In genomic region chr7:136631089-136631488, GRCm38 (mm10) we compare ENCODE assay signal across 8 mouse cellular contexts.
DNase-seq lines count a peak whose midpoint lies in the region; ATAC-seq and TF ChIP-seq lines count a peak whose summit lies in the region.

No protein-coding gene starts in this region.

- intact Hi-C loops in heart, adult 2 months (cut with DNase I): no loop called here
- intact Hi-C loops in left cerebral cortex, postnatal 4 days (cut with DNase I): no loop called here

- no peaks in the 10 kb centered on the region for H3K27me3 ChIP-seq in heart, adult 2 months (ENCODE audit: control insufficient read depth, insufficient read depth, low read length)
- H3K27me3 ChIP-seq in heart, embryonic 10.5 days (ENCODE audit: insufficient read depth, poor library complexity, severe bottlenecking): peaks cover 4% of the 10 kb centered on the region; the same call in 1 of the 2 replicates
- H3K27me3 ChIP-seq in intestine, embryonic 15.5 days (replicated peaks): no peaks in the 10 kb centered on the region

- no peak overlapping the region for H3K27ac ChIP-seq in heart, adult 2 months
- H3K27ac ChIP-seq in heart, embryonic 10.5 days: no peak overlapping the region
- H3K27ac ChIP-seq in intestine, embryonic 15.5 days: no peak overlapping the region

- H3K4me1 ChIP-seq in heart, adult 2 months (ENCODE audit: control insufficient read depth, insufficient read depth, low read length): peaks cover 3% of the 10 kb centered on the region
- no peaks in the 10 kb centered on the region for H3K4me1 ChIP-seq in heart, embryonic 10.5 days
- no peaks in the 10 kb centered on the region for H3K4me1 ChIP-seq in lung, adult 2 months (ENCODE audit: control insufficient read depth, insufficient read depth, low read length)
- no peaks in the 10 kb centered on the region for H3K4me1 ChIP-seq in intestine, embryonic 15.5 days (replicated peaks)

- TF ChIP-seq EP300 in heart, adult 2 months (IDR thresholded peaks at IDR 0.05; ENCODE audit: insufficient read depth, low read depth, low read length): no peak

- WGBS in heart, adult 2 months: 8% methylated on average over 3 of the region's 3 CpGs
- 80% methylated on average over 3 of the region's 3 CpGs for WGBS in heart, embryonic 10.5 days
- 28% methylated on average over 3 of the region's 3 CpGs for WGBS in lung, adult 2 months
- WGBS in intestine, embryonic 15.5 days: 50% methylated on average over 3 of the region's 3 CpGs

- H3K79me2 ChIP-seq in heart, adult 2 months (replicated peaks; ENCODE audit: control insufficient read depth, insufficient read depth, low read length): no peaks in the 10 kb centered on the region

- H3K9me3 ChIP-seq in heart, embryonic 10.5 days: no peaks in the 10 kb centered on the region
- H3K9me3 ChIP-seq in intestine, embryonic 15.5 days: no peaks in the 10 kb centered on the region

- no peak overlapping the region for H3K4me3 ChIP-seq in heart, adult 2 months
- H3K4me3 ChIP-seq in heart, embryonic 10.5 days: no peak overlapping the region
- H3K4me3 ChIP-seq in lung, adult 2 months (replicated peaks; ENCODE audit: extremely low read depth, low read depth, low read length): no peak overlapping the region
- H3K4me3 ChIP-seq in intestine, embryonic 15.5 days (replicated peaks): no peak overlapping the region

- H3K4me2 ChIP-seq in intestine, embryonic 15.5 days (replicated peaks): no peak overlapping the region

- H3K36me3 ChIP-seq in heart, adult 2 months (ENCODE audit: control insufficient read depth, insufficient read depth, low read length): no peaks in the 10 kb centered on the region
- H3K36me3 ChIP-seq in heart, embryonic 10.5 days: no peaks in the 10 kb centered on the region
- no peaks in the 10 kb centered on the region for H3K36me3 ChIP-seq in intestine, embryonic 15.5 days

- no peak overlapping the region for H3K9ac ChIP-seq in heart, adult 2 months (ENCODE audit: low read depth, low read length)
- no peak overlapping the region for H3K9ac ChIP-seq in intestine, embryonic 15.5 days

- TF ChIP-seq CTCF in heart, adult 2 months (IDR thresholded peaks at IDR 0.05): 0 out of 2 replicates have a peak, but pooled peaks have one; percentile 10
- TF ChIP-seq CTCF in lung, adult 2 months (IDR thresholded peaks at IDR 0.05; ENCODE audit: insufficient read depth, low read length): no peak

- ATAC-seq in intestine, embryonic 15.5 days: no peak

- DNase-seq in heart, adult 2 months: peak; percentile 28 to 41
- DNase-seq in heart, embryonic 10.5 days (ENCODE audit: low spot score): no peak
- peak; percentile 6 for DNase-seq in lung, postnatal 36 days
- no peak for DNase-seq in lung, adult 2 months
- peak; percentile 93 for DNase-seq in cerebellum, postnatal 14 days
- peak; percentile 97 for DNase-seq in left cerebral cortex, postnatal 4 days
- DNase-seq in spleen, adult 18-20 months: no peak

- no peak for TF ChIP-seq POLR2A in heart, adult 2 months (IDR thresholded peaks at IDR 0.05; ENCODE audit: insufficient read depth, low read depth, low read length)
- no peak for TF ChIP-seq POLR2A in lung, adult 2 months (IDR thresholded peaks at IDR 0.05; ENCODE audit: borderline replicate concordance, extremely low read depth, low read depth, low read length)

Comparison
In these comparisons a context has a peak if more than half of its experiments do, and no peak if none do; other contexts are left out.
1. DNase-seq: peak in heart, adult 2 months (2 of 2), lung, postnatal 36 days (single experiment), cerebellum, postnatal 14 days (2 of 2) and left cerebral cortex, postnatal 4 days (single experiment); none in heart, embryonic 10.5 days (single experiment), lung, adult 2 months (single experiment) and spleen, adult 18-20 months (0 of 2).